Mouse (Mus musculus): Measurements from ENCODE around the gene Cd34. TPM values are rescaled to one million over a fixed set of nuclear protein-coding genes. Genes with fewer than 3 reads are reported as not detected.

Cd34 gene
- 95.6 TPM in 2 replicates for polyA plus RNA-seq (2015; fragmentation: Nextera tagmentation; extraction: Ambion mirVana)

DNA sequence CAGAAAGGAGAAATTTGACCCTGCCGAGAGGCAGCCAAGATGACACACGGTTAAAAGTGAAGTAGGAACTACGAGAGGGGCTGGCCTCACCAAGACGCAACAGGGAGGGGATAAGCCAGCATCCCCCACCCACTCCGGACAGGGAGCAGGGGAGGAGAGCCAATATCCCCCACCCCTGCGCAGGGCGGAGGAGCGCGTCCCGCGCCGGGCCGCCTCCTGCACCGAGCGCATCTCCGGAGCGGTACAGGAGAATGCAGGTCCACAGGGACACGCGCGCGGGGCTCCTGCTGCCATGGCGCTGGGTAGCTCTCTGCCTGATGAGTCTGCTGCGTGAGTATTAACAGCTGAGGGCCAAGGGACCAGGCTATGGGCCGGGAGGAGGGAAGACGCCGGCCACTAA, at the start of gene Cd34:
Gene Cd34 (plus strand): TSS at position 105 of the 400 bp plus-strand sequence.
- peak within 1 kb of the TSS; percentile 85 for H3K4me2 ChIP-seq
- peaks cover 7% of the 10 kb centered on the region; the same call in 1 of the 2 replicates for H3K4me1 ChIP-seq
- peak within 1 kb of the TSS; percentile 64; the same call in 1 of the 2 replicates for H3K27ac ChIP-seq
- peaks cover 20% of the 10 kb centered on the region for H3K27me3 ChIP-seq
- peak within 1 kb of the TSS; percentile 53 for H3K4me3 ChIP-seq (replicated peaks)
- H3K36me3 ChIP-seq = no peaks in the 10 kb centered on the region
- ATAC-seq (replicated peaks; ENCODE audit: low FRiP score) = peak; percentile 95
- H3K9me3 ChIP-seq (replicated peaks) = no peaks in the 10 kb centered on the region
- H3K9ac ChIP-seq = peak within 1 kb of the TSS; percentile 63
- WGBS = 0% methylated on average over 26 of the region's 26 CpGs

DNA sequence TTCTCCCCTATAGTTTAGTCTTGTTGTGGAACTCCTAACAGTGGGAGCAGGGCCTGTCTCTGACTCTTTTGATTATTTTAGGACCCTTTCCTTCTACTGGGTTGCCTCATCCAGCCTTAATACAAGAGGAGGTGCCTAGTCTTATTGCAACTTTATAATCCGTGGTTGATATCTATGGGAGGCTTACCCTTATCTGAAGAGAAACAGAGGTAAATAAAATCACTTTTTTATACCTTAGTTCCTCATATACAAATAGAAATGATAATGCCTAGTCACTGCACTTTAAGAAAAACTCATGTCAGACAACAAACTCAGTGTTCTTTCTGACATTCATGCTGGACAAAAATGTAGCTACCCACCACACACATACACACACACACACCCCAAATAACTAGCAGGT, 44.1 kb upstream of the Cd34 start:
- 71% methylated on average over 1 of the region's 1 CpGs for WGBS
- H3K36me3 ChIP-seq = no peaks in the 10 kb centered on the region
- ATAC-seq (replicated peaks; ENCODE audit: low FRiP score) = no peak
- no peak overlapping the region for H3K4me2 ChIP-seq
- H3K4me3 ChIP-seq (replicated peaks) = no peak overlapping the region
- no peak overlapping the region for H3K9ac ChIP-seq
- no peaks in the 10 kb centered on the region for H3K4me1 ChIP-seq
- H3K27me3 ChIP-seq = no peaks in the 10 kb centered on the region
- H3K27ac ChIP-seq = no peak overlapping the region
- H3K9me3 ChIP-seq (replicated peaks) = no peaks in the 10 kb centered on the region

DNA sequence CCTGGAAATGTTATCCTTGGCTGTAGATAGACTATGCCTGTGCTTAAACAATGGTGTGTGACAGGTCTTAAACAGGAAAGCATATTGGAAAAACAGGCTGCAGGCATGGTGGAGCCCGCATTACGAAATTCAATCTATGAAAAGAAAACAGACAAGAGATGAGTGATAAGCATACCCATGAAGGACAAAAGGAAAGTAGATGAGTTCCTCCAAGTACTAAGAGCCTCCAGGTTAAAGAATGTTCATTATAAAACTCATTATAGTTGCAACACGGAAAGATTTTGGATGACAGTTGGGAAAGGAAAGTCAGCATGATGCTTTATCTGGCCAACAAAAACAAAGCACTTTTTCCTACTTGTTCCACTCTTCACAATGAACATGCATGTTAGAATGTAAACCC, 43.3 kb upstream of the Cd34 start:
- no peak overlapping the region for H3K9ac ChIP-seq
- ATAC-seq (replicated peaks; ENCODE audit: low FRiP score) = no peak

DNA sequence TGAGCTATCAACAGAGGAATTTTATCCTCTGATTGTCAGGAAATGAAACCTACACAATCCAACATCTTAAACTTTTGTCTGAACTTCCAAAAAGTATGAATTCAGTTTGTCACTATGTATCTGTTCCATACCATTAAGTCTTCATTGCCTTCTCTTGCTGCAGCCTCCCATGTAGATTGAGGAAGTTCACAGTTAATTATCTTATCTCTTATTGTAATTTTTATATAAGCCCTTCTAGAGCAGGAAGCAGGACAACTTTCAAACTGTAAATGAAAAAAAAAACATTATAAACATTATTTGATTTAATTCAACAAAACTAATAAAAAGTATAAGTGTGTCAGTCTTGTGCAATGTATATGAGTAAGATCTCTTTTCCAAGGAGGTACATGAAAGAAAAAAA, 37.5 kb upstream of the Cd34 start:
- ATAC-seq (replicated peaks; ENCODE audit: low FRiP score) = no peak
- Histone ChIP-seq H3K27me3 (no peaks in the 10 kb centered on the region), H3K9me3 (replicated peaks) (no peaks in the 10 kb centered on the region), H3K4me3 (replicated peaks) (no peak overlapping the region), H3K4me1 (no peaks in the 10 kb centered on the region), H3K27ac (no peak overlapping the region), H3K4me2 (no peak overlapping the region), H3K9ac (no peak overlapping the region), H3K36me3 (no peaks in the 10 kb centered on the region)

More for the DNA sequence above, 43.3 kb upstream of the Cd34 start:
- Histone ChIP-seq H3K4me2 (no peak overlapping the region), H3K4me1 (no peaks in the 10 kb centered on the region), H3K27me3 (no peaks in the 10 kb centered on the region), H3K4me3 (replicated peaks) (no peak overlapping the region), H3K36me3 (no peaks in the 10 kb centered on the region), H3K27ac (no peak overlapping the region), H3K9me3 (replicated peaks) (no peaks in the 10 kb centered on the region)
- 52% methylated on average over 3 of the region's 3 CpGs for WGBS

DNA sequence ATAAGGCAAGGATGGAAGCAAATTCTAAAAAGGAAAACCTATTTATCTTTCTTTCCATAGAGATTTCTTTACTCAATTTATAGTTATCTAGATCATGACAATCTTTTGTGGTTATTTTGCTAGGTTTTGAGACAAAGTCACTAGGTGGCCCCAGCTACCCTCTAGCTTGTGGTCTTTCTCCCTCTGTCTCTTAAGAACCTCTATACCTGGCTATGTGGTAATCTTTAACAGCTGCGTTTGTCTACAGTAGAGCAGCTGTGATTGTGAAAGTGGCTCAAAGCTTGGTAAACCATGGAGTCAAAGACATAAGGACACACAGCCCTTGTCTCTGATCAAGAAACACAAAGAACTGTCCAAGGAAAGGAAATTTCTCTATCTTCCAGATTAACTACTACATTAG, 36.8 kb upstream of the Cd34 start:
- Histone ChIP-seq H3K27ac (no peak overlapping the region), H3K9me3 (replicated peaks) (no peaks in the 10 kb centered on the region), H3K36me3 (no peaks in the 10 kb centered on the region), H3K9ac (no peak overlapping the region), H3K4me1 (no peaks in the 10 kb centered on the region), H3K4me3 (replicated peaks) (no peak overlapping the region), H3K4me2 (no peak overlapping the region), H3K27me3 (no peaks in the 10 kb centered on the region)
- ATAC-seq (replicated peaks; ENCODE audit: low FRiP score) = no peak
- WGBS = 76% methylated on average over 1 of the region's 1 CpGs

DNA sequence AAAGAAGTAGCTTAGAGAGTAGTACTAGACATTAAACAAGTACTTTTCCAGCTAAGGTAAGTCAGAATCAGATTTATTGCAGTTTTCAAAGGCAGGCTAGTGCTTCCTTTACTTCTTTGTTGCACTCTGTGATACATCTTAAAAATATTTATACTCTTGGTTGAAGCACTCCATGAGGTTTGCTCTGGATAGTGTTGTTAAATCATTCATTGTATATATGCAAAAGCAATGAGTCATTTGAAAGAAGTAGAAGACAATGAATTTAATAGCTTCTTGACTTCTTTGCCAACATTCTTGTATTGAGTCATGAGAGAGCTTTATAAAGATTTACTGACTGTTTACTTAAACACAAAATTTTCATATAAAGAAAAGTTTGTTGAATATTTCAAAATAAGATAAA, 29.7 kb upstream of the Cd34 start:
- Histone ChIP-seq H3K36me3 (no peaks in the 10 kb centered on the region), H3K27me3 (no peaks in the 10 kb centered on the region), H3K9ac (no peak overlapping the region), H3K4me1 (no peaks in the 10 kb centered on the region), H3K4me2 (no peak overlapping the region), H3K4me3 (replicated peaks) (no peak overlapping the region), H3K27ac (no peak overlapping the region), H3K9me3 (replicated peaks) (no peaks in the 10 kb centered on the region)
- ATAC-seq (replicated peaks; ENCODE audit: low FRiP score) = no peak

DNA sequence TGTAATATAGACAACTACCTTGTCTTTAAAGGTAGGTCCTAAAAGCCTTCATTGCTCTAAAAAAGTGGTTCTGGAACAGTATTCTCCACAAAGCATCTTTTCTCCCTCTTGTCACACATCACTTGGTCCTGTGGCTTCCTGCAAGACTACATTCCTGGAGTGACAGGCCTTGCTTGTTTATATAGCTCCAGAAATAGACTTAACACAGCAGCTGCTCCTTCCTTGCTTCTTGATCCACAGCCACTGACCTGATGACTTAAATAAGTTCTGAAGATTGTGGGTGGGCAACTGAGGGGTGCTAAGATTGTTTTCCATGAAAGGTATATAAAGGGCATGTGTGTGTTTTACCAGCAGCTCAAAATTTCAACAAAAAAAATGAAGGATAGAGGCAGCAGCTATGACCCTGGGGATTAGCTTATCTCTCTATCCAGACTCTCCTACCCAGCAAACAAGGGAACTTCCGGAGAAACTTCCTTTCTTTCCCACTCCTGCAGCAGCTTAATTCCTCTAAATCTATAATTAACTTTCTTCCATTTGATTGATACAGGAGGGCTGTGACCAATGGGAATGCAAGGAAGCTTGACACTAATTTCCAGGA, 12.8 kb upstream of the Cd34 start:
- Histone ChIP-seq H3K4me3 (replicated peaks) (no peak overlapping the region), H3K9ac (no peak overlapping the region), H3K9me3 (replicated peaks) (no peaks in the 10 kb centered on the region), H3K27ac (peak overlapping the region; percentile 34; the same call in 1 of the 2 replicates), H3K27me3 (no peaks in the 10 kb centered on the region), H3K4me1 (peaks cover 13% of the 10 kb centered on the region; the same call in 1 of the 2 replicates), H3K4me2 (no peak overlapping the region), H3K36me3 (no peaks in the 10 kb centered on the region)
- no peak for ATAC-seq (replicated peaks; ENCODE audit: low FRiP score)
- 59% methylated on average over 1 of the region's 1 CpGs for WGBS

DNA sequence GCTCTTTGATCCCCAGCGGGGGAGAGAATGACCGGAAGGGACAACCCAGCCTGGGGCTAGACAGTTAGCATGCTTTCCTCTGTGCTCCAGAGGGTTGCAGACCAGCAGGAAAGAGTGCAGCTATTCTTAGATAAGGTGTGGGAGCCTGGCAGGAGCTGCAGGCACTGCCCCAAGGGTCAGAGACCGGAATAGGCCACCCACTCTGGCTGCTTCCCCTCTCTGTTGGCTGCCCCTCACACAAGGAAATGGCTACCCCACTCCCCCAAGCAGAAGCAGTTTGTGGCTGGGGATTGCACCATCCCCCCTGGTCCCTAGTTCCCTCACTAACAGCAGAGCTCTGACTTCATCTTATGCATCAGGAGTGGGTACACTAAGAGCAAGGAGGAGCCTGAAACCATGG, 10.7 kb upstream of the Cd34 start:
- Histone ChIP-seq H3K27me3 (no peaks in the 10 kb centered on the region), H3K27ac (peak overlapping the region; percentile 32; the same call in 1 of the 2 replicates), H3K9ac (no peak overlapping the region), H3K36me3 (no peaks in the 10 kb centered on the region), H3K9me3 (replicated peaks) (no peaks in the 10 kb centered on the region), H3K4me1 (peaks cover 13% of the 10 kb centered on the region; the same call in 1 of the 2 replicates), H3K4me3 (replicated peaks) (no peak overlapping the region), H3K4me2 (no peak overlapping the region)
- ATAC-seq (replicated peaks; ENCODE audit: low FRiP score) = peak; percentile 81
- WGBS = 39% methylated on average over 3 of the region's 3 CpGs

DNA sequence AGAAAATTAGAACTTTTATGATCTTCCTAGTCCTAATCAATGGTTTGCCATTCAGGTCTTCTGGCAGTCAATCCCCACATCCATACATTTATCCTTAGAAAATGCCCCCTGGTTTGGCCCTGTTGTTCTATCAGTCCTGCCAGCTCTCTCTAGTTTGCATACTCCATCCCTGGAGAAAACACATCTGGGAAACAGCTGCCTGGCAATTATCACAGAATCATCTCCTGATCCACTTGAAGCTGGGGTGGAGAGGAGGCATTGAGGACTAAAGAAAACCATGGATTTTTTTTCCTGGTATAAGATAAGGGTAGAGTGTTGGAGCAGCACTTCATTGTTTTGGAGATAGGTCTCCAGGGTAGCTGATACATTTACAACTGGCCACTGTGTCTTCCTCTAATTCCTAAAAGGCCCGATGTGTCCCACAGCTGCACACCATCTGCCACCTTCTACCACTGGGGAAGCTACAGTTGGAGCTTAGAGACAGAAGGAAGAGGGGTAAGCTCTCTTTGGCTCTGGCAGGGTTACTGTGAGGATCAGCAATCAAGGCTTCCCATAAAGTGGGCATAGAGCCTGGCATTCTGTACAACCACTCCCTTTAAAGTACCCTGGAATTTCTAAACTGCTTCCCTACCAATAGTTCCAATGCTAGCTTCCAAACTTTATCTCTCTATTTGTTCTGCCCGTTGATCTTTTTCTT, 9.2 kb upstream of the Cd34 start:
- ATAC-seq (replicated peaks; ENCODE audit: low FRiP score) = no peak
- 72% methylated on average over 2 of the region's 2 CpGs for WGBS
- Histone ChIP-seq H3K27me3 (no peaks in the 10 kb centered on the region), H3K9me3 (replicated peaks) (no peaks in the 10 kb centered on the region), H3K36me3 (no peaks in the 10 kb centered on the region), H3K27ac (no peak overlapping the region), H3K4me3 (replicated peaks) (no peak overlapping the region), H3K4me1 (peaks cover 13% of the 10 kb centered on the region; the same call in 1 of the 2 replicates), H3K9ac (no peak overlapping the region), H3K4me2 (no peak overlapping the region)

DNA sequence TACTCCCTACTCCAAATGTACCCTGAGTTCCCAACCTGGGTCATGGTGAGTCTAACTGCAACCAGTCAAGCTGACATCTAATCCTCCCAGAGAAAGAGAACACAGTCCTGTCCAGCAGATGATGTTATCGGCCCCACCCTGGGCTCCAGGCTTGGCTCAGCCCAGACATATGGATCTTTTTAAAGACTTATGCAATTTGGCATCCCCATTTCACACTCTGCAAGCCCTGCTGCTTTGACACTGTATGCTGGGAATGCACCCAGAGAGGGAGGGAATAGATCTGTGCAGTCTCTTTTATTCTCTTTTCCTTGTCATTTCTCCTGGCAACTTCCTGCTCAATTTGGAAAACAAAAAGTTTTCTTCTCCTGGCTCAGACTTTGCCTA, 8.7 kb upstream of the Cd34 start:
- ATAC-seq (replicated peaks; ENCODE audit: low FRiP score) = no peak
- Histone ChIP-seq H3K27me3 (no peaks in the 10 kb centered on the region), H3K9me3 (replicated peaks) (no peaks in the 10 kb centered on the region), H3K4me1 (peaks cover 13% of the 10 kb centered on the region; the same call in 1 of the 2 replicates), H3K36me3 (no peaks in the 10 kb centered on the region), H3K9ac (no peak overlapping the region), H3K27ac (no peak overlapping the region), H3K4me3 (replicated peaks) (no peak overlapping the region), H3K4me2 (no peak overlapping the region)
- WGBS = 45% methylated on average over 1 of the region's 1 CpGs

DNA sequence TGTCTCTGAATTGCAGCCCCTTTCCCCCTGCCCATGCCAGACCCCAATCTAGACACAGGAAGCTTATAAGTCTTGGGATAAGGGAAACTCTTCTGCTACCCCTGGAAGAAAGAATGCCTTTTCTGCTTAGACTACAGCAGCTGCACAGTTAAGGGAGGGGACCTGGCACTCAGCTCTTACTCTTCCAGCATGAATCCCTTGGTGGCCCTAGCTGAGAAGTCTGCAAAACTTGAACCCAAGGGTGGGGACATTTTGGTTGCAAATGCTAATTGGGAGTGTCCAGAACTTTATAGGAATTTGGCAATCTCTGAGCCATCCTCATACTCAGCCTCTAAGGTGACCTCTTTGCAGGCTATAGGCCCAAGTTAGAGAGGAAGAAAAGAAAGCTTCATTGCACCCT, 7.9 kb upstream of the Cd34 start:
- Histone ChIP-seq H3K9me3 (replicated peaks) (no peaks in the 10 kb centered on the region), H3K4me3 (replicated peaks) (no peak overlapping the region), H3K36me3 (no peaks in the 10 kb centered on the region), H3K4me2 (no peak overlapping the region), H3K9ac (no peak overlapping the region), H3K4me1 (peaks cover 11% of the 10 kb centered on the region; the same call in 1 of the 2 replicates), H3K27ac (no peak overlapping the region), H3K27me3 (no peaks in the 10 kb centered on the region)
- no peak for ATAC-seq (replicated peaks; ENCODE audit: low FRiP score)

DNA sequence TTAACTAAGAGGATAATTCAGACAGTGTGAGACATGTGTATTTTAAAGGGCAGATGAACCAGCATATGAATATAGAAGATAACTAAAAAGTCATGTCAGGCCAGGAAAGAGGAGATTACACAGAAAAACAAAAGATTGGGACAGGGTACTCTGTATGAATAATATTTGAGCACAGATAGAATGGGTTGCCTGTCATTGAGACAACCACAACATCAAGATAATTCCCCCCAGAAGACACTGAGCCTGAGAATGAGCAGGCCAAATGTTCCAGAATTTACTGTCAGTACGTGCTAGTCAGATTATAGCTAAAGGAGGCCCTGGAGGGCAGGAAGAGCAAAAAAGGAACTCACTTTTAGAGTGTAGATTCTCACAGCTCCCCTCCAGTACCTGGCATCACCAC, 3.3 kb upstream of the Cd34 start:
- Histone ChIP-seq H3K27ac (no peak overlapping the region), H3K4me1 (peaks cover 12% of the 10 kb centered on the region; the same call in 1 of the 2 replicates), H3K27me3 (peaks cover 20% of the 10 kb centered on the region), H3K9me3 (replicated peaks) (no peaks in the 10 kb centered on the region), H3K4me2 (no peak overlapping the region), H3K4me3 (replicated peaks) (no peak overlapping the region), H3K9ac (no peak overlapping the region), H3K36me3 (no peaks in the 10 kb centered on the region)
- 52% methylated on average over 1 of the region's 1 CpGs for WGBS
- ATAC-seq (replicated peaks; ENCODE audit: low FRiP score) = no peak
